Mouse (Mus musculus): ENCODE results near the gene Pbrm1.

- TF ChIP-seq CTCF (IDR thresholded peaks at IDR 0.05; ENCODE audit: extremely low read depth, insufficient read depth, low read length) (no peak), POLR2A (IDR thresholded peaks at IDR 0.05; ENCODE audit: extremely low read depth, insufficient read depth, low read length) (no peak)
These were observed 146.1 kb downstream of the Pbrm1 start for GRCm38 (mm10) chr14:31165010-31165409.
